Mouse (Mus musculus): ENCODE measurements around the gene Ugt1a8.
"Not testable (repeated sequence)": the region's sequence is repeated elsewhere in the genome, so short reads cannot be mapped to it uniquely, and the experiment has no call there.

The Ugt1a8 gene

DNA sequence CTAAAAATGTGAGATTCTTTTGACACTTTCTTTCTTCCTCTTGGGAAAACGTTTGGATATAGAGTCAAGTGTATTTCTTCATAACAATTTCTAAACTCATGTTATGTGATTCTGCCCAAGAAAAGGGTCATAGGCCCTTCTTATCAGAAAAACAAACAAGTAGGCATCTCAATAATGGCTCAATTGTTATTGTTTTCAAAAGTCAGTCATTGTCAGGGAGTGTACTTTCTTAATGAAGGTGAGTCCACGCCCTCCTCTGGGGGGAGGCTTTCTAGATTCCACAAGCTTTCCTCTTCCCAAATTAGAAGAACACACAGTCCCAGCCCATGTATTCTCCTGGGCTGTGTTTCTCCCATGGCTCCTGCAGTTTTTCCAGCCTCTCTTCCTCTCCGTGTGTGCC is at the start of gene Ugt1a8:
Ugt1a8 (plus strand) TSS at position 301 of the 400 bp plus-strand sequence.
- DNase-seq = no peak

DNA sequence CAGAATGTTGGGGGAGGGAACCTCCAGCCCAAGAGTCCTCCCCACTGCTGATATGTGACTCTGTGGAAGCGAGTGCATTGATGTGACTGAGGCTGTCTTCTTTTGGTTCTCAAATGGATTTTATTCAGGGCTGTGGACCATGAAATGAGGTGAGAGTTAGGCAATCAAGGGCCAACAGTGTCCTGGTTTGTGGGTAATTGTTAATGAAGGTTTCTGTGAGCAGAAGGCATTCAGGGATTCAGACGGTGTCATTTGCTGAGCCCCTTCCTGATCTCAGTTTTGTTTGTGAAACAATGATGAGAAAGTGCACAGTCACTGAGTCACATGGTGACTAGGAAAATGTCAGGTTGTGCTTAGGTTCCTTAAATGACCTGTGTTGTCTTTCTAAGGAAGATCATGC is 44.6 kb upstream of the Ugt1a8 start:
- DNase-seq = not testable (repeated sequence)

DNA sequence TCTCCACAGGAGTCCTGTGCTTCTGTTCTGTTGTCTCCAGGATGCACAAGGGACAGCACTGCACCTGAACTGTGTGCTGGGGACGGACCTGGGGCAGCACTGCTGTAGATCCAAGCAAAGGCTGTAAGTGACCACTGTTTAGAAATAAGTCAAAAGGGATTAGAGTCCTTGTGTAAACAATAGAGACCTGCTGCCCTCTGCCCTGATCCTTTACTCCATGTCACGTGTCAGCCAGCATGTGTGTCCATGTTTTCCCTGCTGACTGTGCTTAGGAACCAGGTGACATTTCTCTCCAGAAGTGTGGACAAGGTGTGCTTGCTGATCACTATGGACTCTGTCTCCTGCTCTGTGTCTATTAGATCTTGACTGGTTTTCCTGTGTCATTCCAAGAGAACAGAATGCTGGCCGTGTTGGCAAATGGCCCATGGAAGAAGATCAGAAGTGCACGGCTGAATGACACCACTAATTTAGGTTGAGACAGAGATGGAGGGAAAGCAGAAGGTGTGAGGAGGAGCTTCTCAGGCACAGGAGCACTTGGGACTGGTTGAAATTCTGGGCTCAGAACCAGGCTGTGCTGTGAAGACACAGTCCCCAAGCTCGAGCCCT is 42.7 kb upstream of the Ugt1a8 start:
- not testable (repeated sequence) for DNase-seq

DNA sequence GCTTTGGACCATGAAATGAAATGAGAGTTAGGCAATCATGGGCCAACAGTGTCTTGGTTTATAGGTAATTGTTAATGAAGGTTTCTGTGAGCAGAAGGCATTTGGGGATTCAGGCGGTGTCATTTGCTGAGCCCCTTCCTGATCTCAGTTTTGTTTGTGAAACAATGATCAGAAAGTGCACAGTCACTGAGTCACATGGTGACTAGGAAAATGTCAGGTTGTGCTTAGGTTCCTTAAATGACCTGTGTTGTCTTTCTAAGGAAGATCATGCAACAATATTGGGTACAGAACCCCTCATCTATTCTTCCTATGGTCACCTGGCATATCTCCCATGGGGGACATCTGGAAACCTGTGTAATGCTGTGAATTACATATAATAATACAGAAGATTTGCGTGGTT is 40.2 kb upstream of the Ugt1a8 start:
- DNase-seq = not testable (repeated sequence)

DNA sequence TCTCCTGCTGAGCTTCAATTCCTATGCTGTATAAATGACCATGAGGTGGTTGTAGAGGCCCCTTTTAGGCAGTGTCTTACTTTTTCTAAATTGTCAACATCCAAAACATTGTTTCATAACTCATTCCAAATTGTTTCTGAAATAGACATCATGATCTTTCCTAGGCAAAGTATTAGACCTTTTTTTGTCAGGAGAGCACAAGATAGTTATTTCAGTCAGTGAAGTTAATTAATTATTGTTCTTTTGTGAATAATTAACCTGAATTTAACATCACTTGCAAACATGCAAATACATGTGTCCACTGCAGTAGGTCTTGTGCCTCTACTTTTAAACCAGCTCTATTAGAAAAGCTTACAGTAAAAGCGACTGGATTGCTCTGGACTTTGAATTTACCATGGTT is 32.5 kb upstream of the Ugt1a8 start, which contains the start of gene Ugt1a10:
Ugt1a10 (plus strand) TSS at position 301 of the 400 bp plus-strand sequence.
- DNase-seq = no peak

DNA sequence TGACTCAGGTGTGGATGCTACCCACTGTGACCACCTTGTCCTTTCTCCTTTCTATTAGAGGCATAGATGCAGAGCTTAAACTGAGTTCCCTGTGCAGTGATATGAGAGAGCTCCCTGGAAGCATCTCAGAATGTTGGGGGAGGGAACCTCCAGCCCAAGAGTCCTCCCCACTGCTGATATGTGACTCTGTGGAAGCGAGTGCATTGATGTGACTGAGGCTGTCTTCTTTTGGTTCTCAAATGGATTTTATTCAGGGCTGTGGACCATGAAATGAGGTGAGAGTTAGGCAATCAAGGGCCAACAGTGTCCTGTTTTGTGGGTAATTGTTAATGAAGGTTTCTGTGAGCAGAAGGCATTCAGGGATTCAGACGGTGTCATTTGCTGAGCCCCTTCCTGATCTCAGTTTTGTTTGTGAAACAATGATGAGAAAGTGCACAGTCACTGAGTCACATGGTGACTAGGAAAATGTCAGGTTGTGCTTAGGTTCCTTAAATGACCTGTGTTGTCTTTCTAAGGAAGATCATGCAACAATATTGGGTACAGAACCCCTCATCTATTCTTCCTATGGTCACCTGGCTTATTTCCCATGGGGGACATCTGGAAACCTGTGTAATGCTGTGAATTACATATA is 21.0 kb upstream of the Ugt1a8 start:
- not testable (repeated sequence) for DNase-seq

DNA sequence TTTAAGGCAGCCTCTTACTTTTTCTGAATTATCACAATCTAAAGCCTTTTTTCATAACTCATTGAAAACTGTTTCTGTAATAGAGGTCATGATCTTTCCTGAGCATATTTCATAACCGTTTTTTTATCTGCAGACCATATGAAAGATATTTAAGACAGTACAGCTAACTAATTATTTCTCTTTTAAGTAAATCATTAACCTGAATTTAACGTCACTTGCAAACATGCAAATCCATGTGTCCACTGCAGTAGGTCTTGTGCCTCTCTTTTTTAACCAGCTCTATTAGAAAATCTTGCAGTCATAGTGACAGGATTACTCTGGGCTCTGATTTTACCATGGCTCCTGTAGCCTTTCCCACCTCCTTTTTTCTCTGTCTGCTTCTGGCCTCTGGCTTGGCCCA is 17.1 kb upstream of the Ugt1a8 start, which contains the start of gene Ugt1a9:
Ugt1a9 (plus strand) TSS at position 306 of the 400 bp plus-strand sequence.
- DNase-seq = no peak

DNA sequence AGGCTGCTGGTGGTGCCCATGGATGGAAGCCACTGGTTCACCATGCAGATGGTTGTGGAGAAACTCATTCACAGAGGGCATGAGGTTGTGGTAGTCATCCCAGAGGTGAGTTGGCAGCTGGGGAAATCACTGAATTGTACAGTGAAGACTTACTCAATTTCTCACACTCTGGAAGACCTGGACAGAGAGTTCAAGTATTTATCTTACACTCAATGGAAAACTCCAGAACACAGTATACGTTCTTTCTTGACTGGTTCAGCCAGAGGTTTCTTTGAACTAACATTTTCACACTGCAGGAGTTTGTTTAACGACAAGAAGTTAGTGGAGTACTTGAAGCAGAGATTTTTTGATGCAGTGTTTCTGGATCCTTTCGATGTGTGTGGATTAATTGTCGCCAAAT is 16.7 kb upstream of the Ugt1a8 start:
- DNase-seq = no peak

DNA sequence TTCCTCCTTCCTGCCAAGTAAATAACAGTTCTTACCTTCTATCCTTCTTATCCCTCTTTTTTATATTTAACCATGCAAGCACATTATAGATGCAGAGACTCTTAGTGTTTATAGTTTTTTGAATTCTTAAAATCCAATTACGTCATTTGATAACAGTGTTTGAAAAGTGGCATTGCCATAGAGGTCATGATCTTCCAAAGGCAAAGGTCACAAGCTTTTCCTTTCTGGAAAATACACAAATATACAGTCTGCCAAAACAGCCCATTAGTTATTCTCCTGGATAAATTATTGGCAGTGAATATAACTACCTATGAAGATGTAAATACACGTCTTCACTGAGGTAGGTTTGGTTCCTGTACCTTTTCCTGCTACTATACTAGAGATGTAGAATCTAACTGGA is 13.1 kb upstream of the Ugt1a8 start:
- DNase-seq = no peak

DNA sequence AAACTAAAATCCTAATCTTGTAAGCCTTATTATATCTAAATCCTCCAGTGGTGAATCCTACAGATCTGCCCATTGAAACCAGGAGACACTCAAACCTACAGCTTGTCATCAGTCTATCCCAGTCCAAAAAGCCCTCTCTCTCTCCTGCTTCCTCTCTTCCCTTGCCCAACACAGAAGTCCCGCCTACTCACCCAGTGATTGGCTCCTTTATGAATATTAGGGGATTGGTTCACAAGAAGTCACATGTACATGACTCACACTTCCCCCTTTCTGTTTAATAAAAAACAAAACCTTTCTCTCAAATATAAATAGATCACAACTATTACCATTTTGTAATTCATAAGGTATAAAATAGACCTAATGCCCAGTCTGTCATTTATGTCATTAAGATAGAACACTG is 10.5 kb upstream of the Ugt1a8 start:
- DNase-seq = peak; percentile 33

DNA sequence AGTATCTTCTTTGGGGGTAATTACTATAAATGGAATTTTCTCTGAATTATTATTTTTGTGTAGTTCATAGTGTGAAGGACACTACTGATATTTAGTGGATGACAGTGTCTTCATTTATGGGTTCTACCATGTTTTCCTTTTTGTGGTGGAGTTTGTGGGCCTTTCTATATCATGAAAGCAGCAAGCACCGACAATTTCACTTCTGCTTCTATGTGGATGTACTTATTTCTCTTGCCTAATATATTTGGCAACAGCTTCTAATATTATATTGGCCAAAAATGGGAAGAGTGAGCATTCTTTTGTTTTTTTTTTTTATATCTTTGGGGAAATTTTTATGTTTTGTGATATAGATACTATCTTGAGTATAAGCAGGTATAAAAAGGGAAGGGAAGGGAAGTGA is 5.9 kb upstream of the Ugt1a8 start:
- no peak for DNase-seq

DNA sequence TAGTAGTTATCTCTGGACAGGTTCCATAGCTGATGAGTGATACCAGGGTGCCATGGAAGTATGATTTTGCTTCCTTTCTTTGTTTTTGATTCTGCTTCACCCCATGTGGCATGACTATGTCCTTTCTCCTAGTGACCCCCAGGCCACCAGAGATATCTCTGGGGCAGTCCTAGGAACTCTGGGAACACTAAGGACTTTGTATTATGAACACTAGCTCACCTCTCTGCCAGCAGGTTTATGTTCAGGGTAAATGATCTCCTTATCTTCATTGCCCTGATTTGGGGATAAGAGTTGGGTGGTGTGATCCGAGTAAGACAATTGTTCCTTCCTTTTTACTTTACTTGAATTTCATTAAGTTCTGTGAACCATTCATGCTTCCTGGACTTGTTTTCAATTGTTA is 1.5 kb upstream of the Ugt1a8 start:
- no peak for DNase-seq

DNA sequence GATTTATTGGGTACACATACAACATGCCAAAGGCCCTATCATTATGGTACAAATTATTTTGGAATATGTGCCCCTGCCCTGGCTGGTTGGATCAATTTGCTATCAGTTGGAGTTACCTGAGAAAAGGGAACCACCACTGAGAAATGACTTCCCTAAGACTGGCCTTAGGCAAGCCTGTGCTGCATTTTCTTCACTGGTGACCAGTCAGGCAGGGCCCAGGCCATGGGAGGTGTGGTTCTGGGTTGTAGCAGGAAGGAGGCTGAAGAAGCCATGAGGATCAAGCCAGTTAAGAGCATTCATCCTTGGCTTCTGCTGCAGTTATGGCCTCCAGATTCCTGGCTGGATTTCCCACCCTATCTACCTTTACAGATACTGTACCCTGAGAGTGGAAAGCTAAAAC is 4.7 kb downstream of the Ugt1a8 start:
- peak; percentile 35 for DNase-seq

DNA sequence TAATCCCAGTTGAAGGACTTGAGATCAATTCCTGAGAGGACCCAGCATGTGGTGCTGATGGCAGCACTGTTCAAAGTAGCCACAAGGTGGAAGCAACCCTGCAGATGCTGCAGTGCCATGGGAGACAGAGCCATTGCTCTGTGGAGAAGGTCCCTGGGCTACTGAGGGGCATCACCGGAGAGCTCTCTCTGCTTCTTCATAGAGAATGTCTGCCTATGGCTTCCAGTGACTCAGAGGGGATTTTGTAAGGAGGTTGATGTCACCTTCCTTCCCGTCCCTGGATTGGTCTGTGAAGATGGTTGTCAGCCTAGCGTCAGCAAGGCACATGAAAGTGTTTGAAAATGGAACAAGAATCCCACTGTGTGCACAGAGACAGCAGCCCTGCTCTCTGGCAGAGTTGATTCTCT is 6.7 kb downstream of the Ugt1a8 start:
- DNase-seq = peak; percentile 16

DNA sequence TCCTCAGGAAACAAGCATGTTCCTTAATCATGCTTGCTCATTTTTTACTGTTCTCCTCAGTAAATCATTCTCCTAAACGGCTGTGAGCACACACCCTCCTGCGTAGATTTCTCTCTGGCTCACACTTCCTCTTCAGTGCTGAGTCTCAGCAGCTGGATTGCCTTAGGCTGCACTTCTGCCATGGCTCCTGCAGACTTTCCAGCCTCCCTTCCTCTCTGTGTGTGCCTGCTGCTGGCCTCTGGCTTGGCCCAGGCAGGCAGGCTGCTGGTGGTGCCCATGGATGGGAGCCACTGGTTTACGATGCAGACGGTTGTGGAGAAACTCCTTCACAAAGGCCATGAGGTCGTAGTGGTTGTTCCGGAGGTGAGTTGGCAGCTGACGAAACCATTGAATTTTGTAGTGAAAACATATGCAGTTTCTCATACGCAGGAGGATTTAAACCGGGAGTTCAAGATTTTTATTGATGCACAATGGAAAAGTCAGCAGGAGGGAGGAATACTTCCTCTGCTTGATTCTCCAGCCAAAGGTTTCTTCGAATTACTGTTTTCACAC is 7.4 kb downstream of the Ugt1a8 start, which contains the start of gene Ugt1a7c:
Ugt1a7c (plus strand) TSS at position 122 of the 552 bp plus-strand sequence.
- DNase-seq = peak; percentile 63

DNA sequence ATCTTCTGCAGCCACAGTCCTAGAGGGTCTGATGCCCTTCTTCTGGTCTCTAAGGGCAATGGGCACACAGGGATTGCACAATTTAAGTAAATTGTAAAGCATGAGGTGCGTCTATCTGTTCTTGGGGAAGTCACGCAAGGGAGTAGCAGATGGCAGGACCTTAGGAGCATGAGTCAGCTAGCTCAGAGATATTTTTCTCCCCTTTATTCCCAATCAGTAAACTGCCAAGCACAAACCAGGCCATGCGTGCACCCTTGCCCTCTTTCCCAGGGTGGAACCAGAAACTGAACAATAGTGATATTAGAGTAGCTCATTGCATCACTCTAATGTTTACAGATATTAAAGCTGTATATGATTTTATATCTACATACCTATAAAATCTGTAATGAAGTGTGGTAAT is 10.9 kb downstream of the Ugt1a8 start:
- DNase-seq = not testable (repeated sequence)

DNA sequence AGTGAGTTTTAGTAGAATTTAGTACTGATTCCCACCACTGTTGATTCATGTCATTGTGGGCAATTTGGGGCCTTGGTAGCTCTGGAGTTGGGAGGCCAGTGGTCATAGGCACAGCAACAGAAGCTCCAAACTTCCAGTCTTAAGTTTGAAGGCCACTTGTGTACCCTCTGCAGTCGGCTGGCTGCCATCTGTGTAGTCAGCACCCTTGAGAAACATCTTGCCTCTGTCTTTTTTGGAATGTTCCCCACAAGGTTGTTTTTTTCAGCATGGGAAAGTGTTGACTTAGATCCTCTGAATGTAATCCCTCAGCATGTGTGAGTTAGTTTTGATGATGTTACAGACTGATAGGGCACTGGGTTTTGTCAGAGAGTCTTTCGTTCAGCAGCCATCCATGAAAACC is 12.1 kb downstream of the Ugt1a8 start:
- DNase-seq = not testable (repeated sequence)

DNA sequence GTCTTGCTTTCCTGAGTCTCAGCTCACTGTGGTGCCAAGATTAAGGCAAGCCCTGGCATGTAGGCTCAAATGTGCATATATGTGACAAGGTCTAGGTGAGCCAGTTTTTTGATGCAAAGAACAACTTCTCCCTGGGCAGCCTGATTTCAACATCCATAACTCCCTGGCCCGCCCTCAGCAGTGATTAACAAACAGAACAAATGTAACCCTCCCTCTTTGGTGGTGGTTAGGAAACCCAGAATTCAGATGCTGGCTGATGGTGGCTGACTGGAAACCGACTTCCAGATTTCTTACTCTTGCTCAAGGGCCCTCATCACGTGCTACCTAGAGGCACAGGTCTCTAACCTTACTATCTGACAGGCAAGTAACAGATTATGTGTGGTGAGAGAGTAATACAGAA is 15.4 kb downstream of the Ugt1a8 start, which contains the start of gene Ugt1a6b:
Ugt1a6b (plus strand) TSS at position 234 of the 400 bp plus-strand sequence.
- peak; percentile 56 for DNase-seq

DNA sequence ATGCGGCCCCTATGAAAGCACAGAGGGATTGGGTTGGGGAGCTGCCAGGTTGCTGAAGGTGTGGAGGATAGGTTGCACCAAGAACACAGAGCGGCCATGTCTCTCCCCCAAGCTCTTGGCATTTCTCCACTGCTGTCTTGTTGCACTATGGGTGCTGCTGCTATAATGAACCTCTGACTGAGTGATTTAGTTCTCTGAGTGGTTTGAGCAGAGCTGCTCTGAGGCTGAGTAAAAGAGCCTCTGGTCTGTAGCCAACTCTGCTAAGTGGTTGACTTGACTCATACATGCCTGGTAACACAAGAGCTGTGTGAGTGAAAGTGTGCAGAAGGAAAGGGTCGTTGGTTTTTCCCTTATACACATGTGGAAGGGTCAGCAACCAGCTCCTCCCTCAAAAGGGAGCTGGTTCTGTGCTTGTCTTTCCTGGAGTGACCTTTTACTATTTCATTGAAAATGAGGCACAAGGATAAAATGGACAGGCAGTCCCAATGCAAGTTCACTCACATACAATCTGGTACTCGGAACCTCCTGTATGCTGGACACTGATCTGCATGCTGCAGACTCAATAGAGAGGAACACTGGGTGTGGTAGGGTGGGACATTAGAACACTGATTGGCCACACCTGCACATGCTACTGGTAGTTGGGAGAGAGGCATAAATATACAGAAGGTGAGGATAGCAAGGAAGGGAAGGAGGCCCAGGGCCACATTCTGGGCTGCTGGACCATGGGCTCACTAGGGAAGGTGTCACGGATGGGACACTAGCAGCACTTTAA is 16.3 kb downstream of the Ugt1a8 start:
- DNase-seq = not testable (repeated sequence)

DNA sequence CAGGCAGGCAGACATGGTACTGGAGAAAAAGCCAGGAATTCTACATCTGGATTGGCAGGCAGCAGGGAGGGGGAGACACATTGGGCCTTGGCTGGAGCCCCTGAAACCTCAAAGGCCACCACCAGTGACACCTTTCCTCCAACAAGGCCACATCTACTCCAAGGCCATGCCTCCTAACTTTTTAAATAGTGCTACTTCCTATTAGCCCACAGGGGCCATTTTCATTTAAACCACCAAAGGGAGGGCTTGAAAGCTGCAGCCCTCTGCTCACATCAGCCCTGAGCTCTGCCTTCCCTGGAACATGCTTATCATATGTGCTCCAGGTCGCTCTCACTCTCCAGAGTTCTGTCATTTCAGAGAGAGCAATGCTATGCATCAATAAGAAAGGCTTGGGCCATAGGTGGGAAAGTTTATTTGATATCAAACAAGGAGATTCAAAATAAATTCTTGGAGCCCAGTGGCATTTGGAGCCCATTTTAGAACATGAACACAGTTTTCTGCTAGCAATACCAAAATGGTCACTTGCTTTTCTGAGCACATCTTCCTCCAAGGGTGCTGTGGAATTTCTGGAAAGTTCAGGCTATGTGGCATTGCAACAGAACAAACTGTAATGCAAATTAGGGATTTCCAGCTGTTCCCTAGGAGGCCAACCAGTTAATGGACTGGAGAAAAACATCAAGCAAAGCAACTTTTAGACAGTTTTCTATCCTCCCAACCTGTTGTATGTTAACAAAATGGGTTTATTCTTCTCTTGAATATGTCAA is 17.2 kb downstream of the Ugt1a8 start:
- no peak for DNase-seq

DNA sequence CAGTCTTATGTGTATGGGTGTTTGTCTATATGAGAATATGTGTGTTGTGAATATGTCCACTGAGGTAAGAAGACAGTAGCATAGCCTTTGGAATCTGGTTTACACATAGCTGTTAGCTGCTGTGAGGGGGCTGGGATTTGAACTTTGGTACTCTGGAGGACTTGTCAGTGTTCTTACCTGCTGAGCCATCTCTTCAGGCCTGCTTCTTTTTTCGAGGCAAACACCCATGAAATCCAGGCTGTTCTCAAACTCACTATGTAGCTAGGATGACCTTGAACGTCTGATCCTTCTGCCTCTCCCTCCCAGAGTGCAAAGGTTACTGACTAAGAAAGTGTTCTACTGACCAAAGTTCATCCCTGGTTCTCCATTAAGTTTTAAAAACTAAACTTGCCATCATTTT is 18.0 kb downstream of the Ugt1a8 start:
- no peak for DNase-seq

DNA sequence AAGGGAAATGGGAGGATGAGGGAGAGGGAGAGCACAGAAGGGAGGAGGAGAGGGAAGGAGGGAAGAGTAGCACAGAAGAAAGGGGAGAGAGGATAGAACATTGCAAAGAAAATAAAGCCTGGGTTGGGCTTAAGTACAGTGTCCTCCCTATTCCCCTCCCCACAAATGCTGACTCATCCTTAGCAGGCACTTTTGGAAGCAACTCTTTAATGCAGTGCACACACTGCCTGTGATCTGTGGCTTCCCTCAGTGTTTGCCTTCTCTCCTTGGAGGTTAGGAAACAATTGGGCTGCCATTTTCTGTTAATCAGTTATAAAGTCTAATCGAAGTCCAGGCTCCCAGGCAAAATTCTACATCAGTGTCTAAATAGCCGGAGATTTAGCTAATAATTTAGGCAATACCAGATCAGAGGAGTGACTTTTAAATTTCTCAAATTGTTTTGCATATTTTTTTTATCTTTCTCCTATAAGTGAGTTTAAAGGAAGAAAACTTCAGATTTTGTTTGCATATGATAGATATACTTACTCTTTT is 21.5 kb downstream of the Ugt1a8 start:
- DNase-seq = not testable (repeated sequence)
